Mouse (Mus musculus) MN1 (cell line): ENCODE data around the gene Zfyve27.

Experiments
- DNase-seq: peaks from one replicate; pipeline ENCODE4 v3.0.0-alpha.2; 2016; ENCODE audit warnings: low spot score

The Zfyve27 gene

DNA sequence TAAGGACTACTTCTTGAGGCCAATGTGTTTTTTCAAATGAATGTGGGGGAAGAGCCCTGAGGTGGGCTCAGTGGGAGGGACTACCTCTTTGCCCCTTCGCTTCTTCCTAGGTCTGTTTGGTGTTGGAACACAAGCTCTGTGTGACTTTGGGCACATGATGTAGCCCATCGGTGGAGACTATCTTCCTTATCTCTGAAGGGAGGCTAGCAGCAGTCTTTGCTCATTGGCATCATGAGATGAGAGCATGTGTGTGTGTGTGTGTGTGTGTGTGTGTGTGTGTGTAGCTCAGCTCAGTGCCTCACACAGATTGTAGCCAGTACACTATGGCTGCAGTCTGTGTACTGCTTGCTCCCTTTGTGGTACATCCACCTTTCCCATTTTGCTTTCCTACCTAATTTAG is 13.7 kb downstream of the Zfyve27 start:
- DNase-seq, result no peak

DNA sequence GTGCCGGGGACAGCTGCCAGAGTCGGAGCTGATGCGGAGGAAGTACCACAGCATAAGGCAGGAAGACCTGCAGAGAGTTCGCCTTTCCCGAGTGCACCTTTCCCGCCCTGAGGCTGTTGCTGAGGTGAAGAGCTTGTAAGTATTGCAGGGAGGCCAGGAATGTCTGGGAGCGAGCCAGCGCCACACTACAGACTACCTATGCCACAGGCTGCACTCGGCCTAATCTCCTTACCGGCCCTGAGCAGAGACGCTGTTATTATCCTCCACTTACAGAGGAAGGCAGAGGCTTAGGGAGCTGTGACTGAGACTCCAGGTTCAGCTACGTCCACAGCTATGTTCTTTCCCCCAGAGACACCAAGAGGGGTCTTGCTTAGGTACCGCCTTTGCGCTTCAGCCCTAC is 15.6 kb downstream of the Zfyve27 start:
- DNase-seq, result no peak

DNA sequence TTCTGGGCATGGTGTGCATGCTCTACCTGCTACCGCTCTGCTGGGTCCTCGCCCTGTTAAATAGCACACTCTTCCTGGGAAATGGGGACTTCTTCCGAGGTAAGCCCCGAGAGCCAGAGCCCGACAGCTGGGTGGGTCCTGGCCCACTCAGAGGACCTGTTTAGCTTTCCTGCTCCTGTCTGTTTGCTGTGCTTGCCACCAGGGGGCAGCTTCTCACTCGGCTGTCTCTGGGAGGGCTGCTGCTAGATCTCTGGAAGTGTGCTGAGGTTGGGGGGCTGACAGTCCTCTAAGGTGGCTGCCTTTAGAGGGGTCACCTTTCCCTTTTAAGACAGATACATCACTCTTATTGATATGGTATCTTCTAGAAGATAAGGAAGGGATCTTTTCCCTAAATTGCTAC is 18.9 kb downstream of the Zfyve27 start:
- DNase-seq, result no peak

DNA sequence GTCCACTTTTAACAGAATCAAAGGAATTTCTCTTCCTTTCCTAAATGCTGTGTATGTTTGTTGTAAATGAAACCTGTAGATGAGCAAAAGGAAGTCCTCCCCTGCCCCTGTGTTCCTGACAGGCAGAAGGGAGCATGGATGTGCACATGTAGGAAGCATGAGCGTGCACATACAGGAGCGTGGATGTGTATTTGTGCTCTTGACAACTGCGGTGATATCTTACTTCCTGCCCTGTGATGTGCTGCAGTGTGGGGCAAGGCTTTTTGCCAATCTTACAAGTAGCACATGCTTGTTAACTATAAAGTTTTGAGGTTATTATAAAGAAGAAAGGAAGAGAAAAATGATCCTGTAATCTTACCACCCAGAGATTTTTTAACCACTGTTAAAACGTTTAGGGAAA is 26.0 kb downstream of the Zfyve27 start:
- no peak for DNase-seq

DNA sequence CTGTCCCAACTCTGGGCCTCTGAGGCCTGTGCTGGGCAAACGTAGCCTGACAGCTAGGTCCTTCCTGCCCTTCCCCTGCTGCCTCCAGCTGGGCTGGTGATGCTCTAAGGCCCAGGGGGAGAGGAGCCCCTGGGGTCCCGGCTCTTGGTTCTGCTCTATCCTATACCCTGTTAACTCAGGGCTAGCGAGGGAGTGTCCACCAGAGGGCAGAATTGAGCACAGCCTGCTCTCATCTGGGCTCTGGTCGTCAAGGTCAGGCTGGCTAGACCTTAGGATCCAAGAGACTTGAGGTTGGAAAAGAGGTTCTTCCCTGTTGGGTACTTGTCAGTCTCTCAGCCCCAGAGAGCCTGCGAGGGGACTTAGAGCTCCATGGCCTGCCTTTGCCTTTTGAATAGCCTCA is 26.7 kb downstream of the Zfyve27 start:
- peak; percentile 44 for DNase-seq

GRCm38 (mm10) chr19:42193311-42193710 is 29.6 kb downstream of the Zfyve27 start:
- no peak for DNase-seq

- no peak for DNase-seq
Measured at GRCm38 (mm10) chr19:42196378-42196777, 32.6 kb downstream of the Zfyve27 start.

- DNase-seq, result no peak
Measured at GRCm38 (mm10) chr19:42197066-42197465, 33.3 kb downstream of the Zfyve27 start.

DNA sequence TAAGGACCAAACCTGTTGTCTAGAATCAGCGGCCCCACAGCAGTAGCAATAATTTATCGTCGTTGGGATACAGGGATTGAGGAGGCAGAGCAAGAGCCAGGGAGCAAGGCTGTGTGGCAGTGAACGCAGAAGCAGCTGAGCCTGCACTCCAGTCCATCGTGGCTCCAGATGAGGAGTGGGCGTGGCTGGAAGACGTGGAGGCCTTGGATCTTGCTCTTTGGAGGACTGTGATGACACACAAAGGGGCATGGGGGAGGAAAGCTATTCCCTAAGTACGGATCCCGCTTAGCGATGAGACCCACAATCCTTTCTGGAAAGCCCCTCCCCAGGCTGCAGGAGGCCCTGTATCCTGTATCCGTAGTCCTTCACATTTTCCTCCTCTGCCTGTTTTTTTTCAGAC is 34.3 kb downstream of the Zfyve27 start:
- DNase-seq, result no peak

GRCm38 (mm10) chr19:42201696-42202381 is 38.1 kb downstream of the Zfyve27 start, which contains the start of gene Sfrp5:
TSS of gene Sfrp5 (minus strand) at chr19:42202252.
- no peak for DNase-seq

GRCm38 (mm10) chr19:42202467-42202866 is 38.7 kb downstream of the Zfyve27 start:
- no peak for DNase-seq

DNA sequence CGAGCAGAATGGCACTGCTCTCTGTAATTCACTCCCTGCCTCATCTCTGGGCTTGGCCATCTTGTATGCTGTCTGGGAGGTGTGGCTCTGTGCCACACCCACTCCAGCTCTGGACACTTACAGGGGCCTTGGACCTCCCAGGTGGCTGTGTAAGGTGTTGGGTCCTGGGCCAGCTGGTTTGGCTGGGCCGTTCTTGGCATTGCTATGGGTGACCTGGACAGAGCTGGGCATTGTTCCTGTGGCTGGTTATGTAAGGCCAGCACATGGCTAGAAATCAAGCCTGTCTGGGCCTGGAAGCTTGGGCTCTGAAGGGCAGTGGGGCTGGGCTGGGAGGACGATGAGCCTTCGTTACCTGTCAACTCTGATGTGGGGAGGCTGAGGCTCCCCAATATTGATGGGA is 40.6 kb downstream of the Zfyve27 start:
- DNase-seq, result no peak

GRCm38 (mm10) chr19:42205201-42205600 is 41.5 kb downstream of the Zfyve27 start:
- no peak for DNase-seq

- no peak for DNase-seq
Measured at GRCm38 (mm10) chr19:42209485-42209884, 45.7 kb downstream of the Zfyve27 start.

DNA sequence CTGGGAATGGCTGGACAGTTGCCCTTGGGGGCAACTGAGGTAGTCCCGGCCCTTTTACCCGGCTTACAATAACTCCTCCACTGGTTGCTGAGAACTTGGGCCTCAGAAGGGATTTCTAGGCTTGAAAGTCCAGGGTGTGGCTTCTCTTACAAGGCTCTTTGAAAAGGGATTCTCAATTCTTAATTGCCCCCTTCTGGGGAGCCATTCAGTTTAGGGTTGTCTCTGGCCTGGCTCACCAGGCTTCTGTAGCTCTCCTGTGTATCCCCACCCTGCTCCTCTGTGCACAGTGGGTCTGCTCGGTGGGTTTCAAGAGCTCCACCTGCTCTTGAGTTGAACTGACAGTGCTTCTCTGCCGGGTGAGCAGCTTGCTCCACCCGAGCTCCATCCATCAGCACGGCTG is 46.2 kb downstream of the Zfyve27 start:
- DNase-seq, result no peak

GRCm38 (mm10) chr19:42211936-42212335 is 48.2 kb downstream of the Zfyve27 start:
- DNase-seq, result no peak

- DNase-seq, result no peak
Measured at GRCm38 (mm10) chr19:42214601-42215000, 50.9 kb downstream of the Zfyve27 start.

DNA sequence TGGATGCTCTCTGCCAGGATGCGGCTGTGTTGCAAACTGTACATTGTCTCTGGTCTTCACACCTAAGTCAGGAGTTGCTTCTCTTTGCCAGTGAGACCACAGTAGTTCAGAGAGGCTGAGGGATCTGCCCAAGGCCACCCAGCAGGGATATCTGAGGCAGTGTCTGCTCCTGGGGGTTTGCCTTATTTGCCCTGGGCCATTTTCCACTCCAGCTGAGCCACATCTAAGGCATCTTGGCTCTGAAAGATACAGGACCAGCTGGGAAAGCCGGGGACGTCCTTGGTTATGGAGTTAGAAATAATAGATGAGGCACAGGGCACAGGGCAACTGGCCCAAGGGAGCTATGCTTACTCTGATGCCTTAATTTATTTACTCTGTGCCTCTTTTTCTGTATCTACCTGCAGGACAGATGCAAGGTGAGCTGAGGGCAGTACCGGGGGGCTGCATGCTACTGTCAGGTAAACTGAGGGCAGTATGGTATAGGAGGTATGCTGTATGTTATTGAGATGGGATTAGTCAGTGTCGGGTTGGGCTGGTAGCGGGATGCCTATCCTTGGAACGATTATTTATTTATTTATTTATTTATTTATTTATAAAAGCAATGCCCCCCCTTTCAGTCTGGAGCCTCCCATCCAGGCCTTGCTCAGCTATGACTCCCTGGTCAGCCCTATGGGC is 53.1 kb downstream of the Zfyve27 start:
- DNase-seq, result no peak

DNA sequence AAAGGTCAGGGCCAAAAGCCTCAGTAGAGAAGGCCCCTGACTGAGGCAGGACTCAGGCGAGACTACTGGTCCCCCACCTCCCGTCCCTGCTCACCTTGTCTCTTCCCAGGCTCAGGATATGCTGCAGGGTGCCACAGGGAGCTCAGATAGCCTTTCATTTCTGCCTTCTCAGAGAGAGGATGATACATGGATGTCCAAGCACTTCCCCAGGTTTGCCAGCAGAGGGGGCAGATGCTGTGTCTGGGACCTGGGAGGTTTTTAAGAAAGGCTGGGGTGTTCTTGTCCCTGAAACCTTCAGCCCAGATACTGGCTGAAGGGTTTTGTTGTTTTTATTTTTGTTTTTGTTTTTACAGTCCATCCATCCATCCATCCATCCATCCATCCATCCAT is 53.6 kb downstream of the Zfyve27 start:
- peak; percentile 18 for DNase-seq

DNA sequence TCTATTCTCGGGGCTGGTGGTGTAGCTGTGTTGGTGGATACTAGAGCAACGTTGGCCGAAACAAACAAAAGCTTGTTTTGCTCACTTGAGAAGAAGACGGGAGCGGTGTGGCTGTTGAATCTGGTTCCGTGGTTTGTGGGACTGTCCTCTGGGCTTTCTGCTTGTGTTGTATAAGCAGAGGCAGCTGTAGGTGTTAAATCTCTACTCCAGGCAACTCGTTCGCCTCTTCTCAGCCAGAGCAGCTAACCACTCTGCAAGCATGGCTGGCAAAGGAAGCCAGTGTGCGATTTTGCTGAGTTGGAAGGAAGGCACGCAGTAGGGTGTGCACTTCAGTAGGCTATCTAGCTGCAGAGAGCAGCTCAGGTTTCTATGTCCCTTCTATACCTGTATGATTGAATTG is 62.7 kb downstream of the Zfyve27 start:
- DNase-seq, result no peak

DNA sequence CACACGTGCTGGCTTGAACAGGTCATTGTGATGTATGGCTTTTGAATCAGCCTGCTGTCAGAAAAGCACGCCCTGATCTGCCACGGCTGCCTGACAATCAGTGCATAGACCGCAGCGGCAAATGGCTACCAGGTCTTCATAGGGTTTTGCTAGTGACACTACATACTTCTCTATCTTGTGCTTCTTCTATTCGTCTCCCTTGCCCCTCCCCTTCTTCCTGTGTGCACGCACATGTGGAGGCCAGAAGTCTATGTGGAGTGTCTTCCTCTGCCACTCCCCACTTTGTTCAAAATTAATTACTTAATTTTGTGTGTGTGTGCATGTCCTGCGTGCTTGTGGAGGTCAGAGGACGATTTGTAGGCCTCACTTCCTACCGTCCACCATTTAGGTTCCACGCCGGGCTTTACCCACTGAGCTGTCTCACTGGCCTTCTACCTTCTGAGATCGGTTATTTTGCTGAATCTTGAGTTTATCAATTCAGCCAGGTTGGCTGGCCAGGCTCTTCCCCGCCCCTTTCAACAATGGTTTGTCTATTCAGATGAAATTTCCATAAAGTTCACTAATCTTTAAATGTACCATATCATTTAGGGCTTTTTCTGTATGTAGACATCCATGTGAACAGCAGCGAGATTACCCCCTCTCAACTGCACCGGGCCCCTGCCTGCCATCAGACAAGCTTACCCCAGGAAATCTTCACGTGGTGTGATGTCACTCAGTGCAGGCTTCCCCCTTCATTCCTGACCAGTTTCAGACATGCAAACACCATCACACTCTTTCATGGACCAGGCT is 65.9 kb downstream of the Zfyve27 start:
- DNase-seq, result no peak

GRCm38 (mm10) chr19:42230288-42230568 is 66.5 kb downstream of the Zfyve27 start:
- no peak for DNase-seq

DNA sequence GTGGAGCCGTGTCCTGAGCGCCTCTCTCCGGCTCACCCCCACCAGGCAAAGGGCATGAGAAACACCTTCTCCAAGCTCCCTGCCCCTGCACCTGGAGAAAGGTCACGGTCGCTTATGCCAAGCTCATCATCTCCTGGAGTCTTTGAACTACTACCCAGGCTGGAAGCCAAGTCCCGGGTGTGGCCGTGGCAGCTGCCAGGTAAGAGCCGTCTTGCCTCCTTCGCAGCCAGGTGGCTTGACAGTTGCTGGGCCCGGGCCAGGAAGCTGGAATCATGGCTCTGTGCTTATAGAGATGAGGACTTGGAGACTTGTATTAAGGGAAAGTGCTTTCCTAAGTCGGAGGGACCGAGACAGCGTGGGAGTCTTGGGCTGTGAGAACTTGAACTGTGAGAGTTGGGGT is 67.2 kb downstream of the Zfyve27 start:
- DNase-seq, result no peak
